Mouse (Mus musculus) forebrain, postnatal 0 days (tissue): ENCODE measurements around the gene Dhx29. TPM values are rescaled to one million over a fixed set of nuclear protein-coding genes. Genes with fewer than 3 reads are reported as not detected.

Experiments
- ATAC-seq: fragments of 200-750 bp; cut with Nextera tagmentation; 2 replicates; pipeline ENCODE4 v1.8.0; 2017; ENCODE audit warnings: mild to moderate bottlenecking, moderate library complexity
- DNase-seq: peaks from one replicate; pipeline ENCODE4 v3.0.0-alpha.2; 2015
- H3K27ac ChIP-seq: fragments of 300-500 bp; sonication (generic); 2 replicates; pipeline ENCODE4 v1.5.1; 2014; ENCODE audit warnings: low read depth, mild to moderate bottlenecking, antibody characterized with exemption, low read length, moderate library complexity, mixed read lengths
- H3K27me3 ChIP-seq: fragments of 300-500 bp; sonication (generic); 2 replicates; pipeline ENCODE4 v1.6.1; 2014; ENCODE audit warnings: mild to moderate bottlenecking, low read length, mixed read lengths; ENCODE audit not compliant: insufficient read depth
- H3K36me3 ChIP-seq: fragments of 300-500 bp; sonication (generic); 2 replicates; pipeline ENCODE4 v1.6.1; 2014; ENCODE audit warnings: mild to moderate bottlenecking, moderate library complexity; ENCODE audit not compliant: insufficient read depth
- H3K4me1 ChIP-seq: fragments of 300-500 bp; sonication (generic); 2 replicates; pipeline ENCODE4 v1.6.1; 2014; ENCODE audit warnings: antibody characterized with exemption; ENCODE audit not compliant: insufficient read depth
- H3K4me2 ChIP-seq: fragments of 300-500 bp; sonication (generic); 2 replicates; pipeline ENCODE4 v1.6.1; 2014; ENCODE audit warnings: low read depth, mild to moderate bottlenecking, moderate library complexity
- H3K4me3 ChIP-seq: fragments of 300-500 bp; sonication (generic); 2 replicates; pipeline ENCODE4 v1.5.1; 2014; ENCODE audit warnings: low read depth, low read length, mixed read lengths
- H3K9ac ChIP-seq: fragments of 300-500 bp; sonication (generic); 2 replicates; pipeline ENCODE4 v1.6.1; 2014; ENCODE audit warnings: mild to moderate bottlenecking
- H3K9me3 ChIP-seq: fragments of 300-500 bp; sonication (generic); 2 replicates; pipeline ENCODE4 v1.6.1; 2016; ENCODE audit warnings: low read length
- CTCF ChIP-seq: sonication (generic); IDR thresholded peaks from 2 replicates; pipeline ENCODE4 v1.5.1; 2016; ENCODE audit warnings: antibody characterized with exemption, control low read depth, low read depth
- WGBS: fragments of 180-500 bp; shearing (Covaris S2); extraction: QIAGEN DNeasy Blood & Tissue Kit; methylation state at CpG from one replicate; pipeline ENCODE4 v1.1.7; 2014; 5-methylcytosine and 5-hydroxymethylcytosine counted together
- polyA plus RNA-seq: library from polyadenylated mRNA; unstranded; fragments of >200 nt; fragmentation: Nextera tagmentation; extraction: Ambion mirVana; gene quantifications from 2 replicates; pipeline ENCODE4 v1.2.1, GENCODE M21; 2015
- total RNA-seq: library from RNA; depleted of rRNA; stranded (reverse); fragments of >200 nt; gene quantifications from 2 replicates; pipeline ENCODE4 v1.2.3, GENCODE M21; 2014

The Dhx29 gene
- total and polyA plus RNA-seq, 2 experiments from 2014 or later: 25.5 to 33.6 TPM

DNA sequence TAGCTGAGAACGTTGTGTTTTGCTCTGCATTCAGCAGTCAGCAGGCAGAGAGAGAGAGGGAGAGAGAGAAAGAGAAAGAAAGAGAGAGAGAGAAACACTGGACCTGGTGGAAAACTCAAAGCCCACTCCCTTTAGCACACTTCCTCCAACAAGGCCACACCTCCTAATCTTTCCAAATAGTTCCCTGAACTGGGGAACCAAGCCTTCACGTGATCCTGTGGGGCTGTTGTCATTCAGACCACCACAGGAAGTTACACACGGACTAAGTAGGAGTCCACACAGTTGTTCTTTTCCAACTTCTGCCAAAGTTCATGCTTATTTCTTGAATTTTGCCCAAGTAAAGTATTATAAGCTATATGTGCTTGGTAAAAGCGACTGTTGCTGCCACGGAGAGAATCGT, 18.6 kb downstream of the Dhx29 start:
- ATAC-seq (no peak), DNase-seq (no peak)
- Histone ChIP-seq H3K9ac (no peak overlapping the region), H3K36me3 (peaks cover 70% of the 10 kb centered on the region), H3K4me3 (no peak overlapping the region), H3K4me1 (no peaks in the 10 kb centered on the region), H3K4me2 (no peak overlapping the region), H3K9me3 (no peaks in the 10 kb centered on the region), H3K27ac (no peak overlapping the region), H3K27me3 (no peaks in the 10 kb centered on the region)
- TF ChIP-seq CTCF: no peak
- WGBS: 82% methylated on average over 6 of the region's 6 CpGs

DNA sequence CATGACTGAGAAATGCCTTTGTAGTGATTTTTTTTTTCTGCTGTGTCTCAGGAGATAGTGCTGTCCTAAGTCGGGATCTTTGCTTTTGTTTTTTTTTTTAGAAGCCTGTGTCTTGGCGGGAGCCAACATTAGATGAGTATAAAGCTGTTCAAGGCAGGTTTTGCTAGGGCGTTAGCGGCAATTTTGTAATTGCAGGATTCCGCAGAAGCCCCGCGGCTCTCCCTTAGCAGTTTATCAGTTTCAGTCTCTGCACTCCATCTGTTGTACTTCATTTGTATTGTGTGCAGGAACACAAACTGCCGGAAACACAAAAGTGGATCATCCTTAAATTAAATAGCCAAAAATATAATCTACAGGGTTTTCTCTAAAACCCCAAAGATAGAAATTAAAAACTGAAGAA, 26.8 kb downstream of the Dhx29 start:
- H3K4me2 ChIP-seq: no peak overlapping the region
- H3K36me3 ChIP-seq: peaks cover 70% of the 10 kb centered on the region
- WGBS: 87% methylated on average over 8 of the region's 8 CpGs
- no peak for TF ChIP-seq CTCF
- no peaks in the 10 kb centered on the region for H3K27me3 ChIP-seq
- H3K4me3 ChIP-seq: no peak overlapping the region
- no peak for DNase-seq
- H3K9ac ChIP-seq: no peak overlapping the region
- no peaks in the 10 kb centered on the region for H3K9me3 ChIP-seq
- ATAC-seq: no peak
- no peak overlapping the region for H3K27ac ChIP-seq
- H3K4me1 ChIP-seq: no peaks in the 10 kb centered on the region

DNA sequence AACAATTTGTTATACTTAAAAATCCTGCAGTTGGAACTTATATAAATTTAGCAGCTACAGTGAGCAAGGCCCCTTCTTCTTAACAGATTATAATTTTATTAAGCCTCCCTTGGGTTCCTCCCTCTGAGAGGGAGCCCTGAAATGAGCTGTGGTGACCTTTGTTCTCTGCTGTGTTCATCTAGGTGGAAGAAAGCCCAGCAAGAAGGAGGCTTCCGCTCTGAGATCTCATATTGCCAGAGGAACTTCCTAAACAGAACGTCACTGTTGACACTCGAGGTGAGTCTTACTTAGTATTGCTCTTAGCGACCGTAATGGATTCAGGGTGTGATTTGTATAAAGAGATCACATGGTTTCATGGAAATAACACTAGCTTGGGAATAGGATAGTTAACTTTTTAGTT, 35.8 kb downstream of the Dhx29 start:
- Histone ChIP-seq H3K4me3 (no peak overlapping the region), H3K4me1 (no peaks in the 10 kb centered on the region), H3K27ac (no peak overlapping the region), H3K9ac (no peak overlapping the region), H3K9me3 (no peaks in the 10 kb centered on the region), H3K27me3 (no peaks in the 10 kb centered on the region), H3K36me3 (peaks cover 56% of the 10 kb centered on the region), H3K4me2 (no peak overlapping the region)
- ATAC-seq: no peak
- WGBS: 83% methylated on average over 5 of the region's 5 CpGs
- no peak for DNase-seq
- TF ChIP-seq CTCF: no peak

DNA sequence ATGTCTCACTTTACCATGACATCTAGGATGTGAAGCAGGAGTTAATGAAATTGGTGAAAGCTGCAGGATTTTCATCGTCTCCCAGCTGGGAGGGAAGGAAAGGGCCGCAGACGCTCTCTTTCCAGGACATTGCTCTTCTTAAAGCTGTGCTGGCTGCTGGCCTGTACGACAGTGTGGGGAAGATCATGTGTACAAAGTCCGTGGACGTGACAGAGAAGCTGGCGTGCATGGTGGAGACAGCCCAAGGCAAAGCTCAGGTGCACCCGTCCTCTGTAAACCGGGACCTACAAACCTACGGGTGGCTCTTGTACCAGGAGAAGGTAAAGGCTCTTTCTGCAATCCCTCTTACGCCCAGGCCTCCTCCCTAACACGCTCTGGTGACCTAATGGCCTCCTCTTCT, 37.2 kb downstream of the Dhx29 start:
- 91% methylated on average over 12 of the region's 12 CpGs for WGBS
- Histone ChIP-seq H3K27me3 (no peaks in the 10 kb centered on the region), H3K4me3 (no peak overlapping the region), H3K9me3 (no peaks in the 10 kb centered on the region), H3K36me3 (peaks cover 65% of the 10 kb centered on the region), H3K27ac (no peak overlapping the region), H3K4me2 (no peak overlapping the region), H3K9ac (no peak overlapping the region), H3K4me1 (no peaks in the 10 kb centered on the region)
- TF ChIP-seq CTCF: no peak
- ATAC-seq (no peak), DNase-seq (no peak)

DNA sequence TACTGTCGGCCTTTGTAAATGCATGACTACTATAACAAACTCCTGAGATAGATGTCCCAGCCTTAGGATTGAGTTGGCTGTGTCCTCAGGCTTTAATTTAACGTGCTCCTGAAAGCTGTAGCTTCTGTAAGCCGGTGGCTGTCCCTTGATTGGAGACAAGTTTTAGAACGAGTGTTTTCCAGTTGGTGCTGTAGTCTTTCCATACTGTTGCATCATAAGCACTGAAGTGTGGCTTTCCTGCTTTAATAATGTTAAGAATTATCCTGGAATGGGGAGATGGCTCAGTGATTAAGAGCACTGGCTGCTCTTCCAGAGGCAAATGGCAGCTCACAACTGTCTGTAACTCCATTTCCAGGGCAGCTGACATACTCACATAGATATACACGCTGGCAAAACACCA, 40.0 kb downstream of the Dhx29 start:
- no peak overlapping the region for H3K27ac ChIP-seq
- H3K4me2 ChIP-seq: no peak overlapping the region
- H3K4me3 ChIP-seq: no peak overlapping the region
- H3K27me3 ChIP-seq: no peaks in the 10 kb centered on the region
- 94% methylated on average over 5 of the region's 5 CpGs for WGBS
- peaks cover 52% of the 10 kb centered on the region for H3K36me3 ChIP-seq
- ATAC-seq: no peak
- no peak for TF ChIP-seq CTCF
- no peaks in the 10 kb centered on the region for H3K9me3 ChIP-seq
- DNase-seq: no peak
- H3K9ac ChIP-seq: no peak overlapping the region
- H3K4me1 ChIP-seq: no peaks in the 10 kb centered on the region

DNA sequence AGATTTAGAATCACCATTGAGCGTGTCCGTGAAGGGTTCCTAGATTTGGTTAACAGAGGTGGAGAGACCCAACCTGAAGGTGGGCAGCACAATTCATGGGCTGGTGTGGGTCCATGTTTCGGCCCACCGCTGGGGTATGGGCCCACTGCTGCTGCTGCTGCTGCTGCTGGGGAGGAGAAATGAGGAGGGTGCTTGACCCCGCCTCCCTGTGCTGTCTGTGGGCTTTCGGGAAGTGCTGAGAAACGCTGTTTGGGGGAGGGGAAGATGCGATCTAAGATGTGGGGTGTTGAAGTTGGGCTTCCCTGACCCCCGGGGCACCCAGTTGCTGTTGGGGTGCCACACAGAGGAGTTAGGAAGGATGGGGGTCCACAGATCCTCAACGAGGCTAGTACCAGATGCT, 49.5 kb downstream of the Dhx29 start:
- Histone ChIP-seq H3K27me3 (no peaks in the 10 kb centered on the region; the same call in 1 of the 2 replicates), H3K9ac (no peak overlapping the region), H3K4me1 (no peaks in the 10 kb centered on the region), H3K9me3 (no peaks in the 10 kb centered on the region), H3K27ac (no peak overlapping the region), H3K4me3 (no peak overlapping the region), H3K4me2 (no peak overlapping the region), H3K36me3 (no peaks in the 10 kb centered on the region)
- ATAC-seq (no peak), DNase-seq (no peak)
- WGBS: 44% methylated on average over 10 of the region's 10 CpGs
- no peak for TF ChIP-seq CTCF

DNA sequence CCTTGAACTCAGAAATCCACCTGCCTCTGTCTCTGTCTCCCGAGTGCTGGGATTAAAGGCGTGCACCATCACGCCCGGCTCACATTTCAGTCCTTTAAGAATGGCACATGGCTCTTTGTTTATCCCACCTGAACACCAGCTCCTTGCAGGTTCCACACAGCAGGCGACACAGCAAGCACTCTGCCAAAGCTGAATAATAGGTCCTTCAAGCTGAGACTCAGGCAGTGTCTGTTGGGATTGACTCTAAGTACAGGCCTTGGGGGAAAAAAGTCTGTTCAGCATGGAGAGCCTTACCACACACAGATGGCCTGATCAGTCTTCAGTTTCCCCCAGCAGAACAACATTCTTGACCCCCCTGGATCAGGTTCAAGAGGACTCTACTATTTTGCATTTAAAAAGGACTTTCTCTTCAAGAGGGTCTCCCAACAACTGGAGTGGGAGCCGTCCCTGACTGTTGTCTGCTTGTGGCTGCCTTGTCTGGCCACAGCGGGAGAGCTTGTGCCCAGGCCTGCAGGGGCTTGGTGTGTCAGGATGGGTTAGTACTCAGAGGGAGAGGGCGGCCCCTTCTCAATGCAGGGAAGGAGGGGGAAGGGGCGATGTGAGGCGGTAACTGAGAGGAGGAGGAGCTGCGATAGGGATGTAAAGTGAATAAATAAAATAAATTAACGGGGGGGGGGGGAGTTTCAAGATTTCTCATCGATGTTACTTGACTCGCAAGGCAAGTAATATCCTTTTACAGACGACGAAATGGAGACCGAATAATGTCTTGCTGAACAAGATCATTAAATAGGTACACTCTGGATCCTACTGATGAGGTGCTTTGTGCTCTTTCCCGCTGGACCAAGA, 58.6 kb downstream of the Dhx29 start:
- Histone ChIP-seq H3K9me3 (no peaks in the 10 kb centered on the region), H3K27me3 (peaks cover 38% of the 10 kb centered on the region), H3K36me3 (no peaks in the 10 kb centered on the region), H3K4me2 (0 out of 2 replicates have a peak overlapping the region, but pooled peaks have one; percentile 2), H3K9ac (no peak overlapping the region), H3K4me1 (peaks cover 10% of the 10 kb centered on the region), H3K4me3 (no peak overlapping the region), H3K27ac (no peak overlapping the region)
- no peak for DNase-seq
- whole genome bisulfite sequencing: 8% methylated on average over 18 of the region's 18 CpGs
- no peak for ATAC-seq
- TF ChIP-seq CTCF: no peak
